Mouse (Mus musculus): ENCODE data around the gene Ccdc155. TPM values are rescaled to one million over a fixed set of nuclear protein-coding genes. Genes with fewer than 3 reads are reported as not detected.

Ccdc155 gene
- polyA plus RNA-seq, 1 experiment from 2014 or later = not detected

- TF ChIP-seq CTCF (IDR thresholded peaks at IDR 0.05; ENCODE audit: low read depth) = no peak
- no peaks in the 10 kb centered on the region for H3K9me3 ChIP-seq (ENCODE audit: control insufficient read depth)
- H3K4me1 ChIP-seq (replicated peaks; ENCODE audit: control insufficient read depth, insufficient read depth, low read length) = peaks cover under 1% of the 10 kb centered on the region; the same call in 1 of the 2 replicates
- H3K9ac ChIP-seq (ENCODE audit: low read depth, low read length) = no peak overlapping the region
- no peak overlapping the region for H3K27ac ChIP-seq (ENCODE audit: low read depth, low read length)
- no peaks in the 10 kb centered on the region for H3K27me3 ChIP-seq (replicated peaks; ENCODE audit: control insufficient read depth, insufficient read depth, low read length)
- peaks cover 30% of the 10 kb centered on the region; the same call in 1 of the 2 replicates for H3K36me3 ChIP-seq (ENCODE audit: control insufficient read depth, insufficient read depth)
- WGBS = 93% methylated on average over 18 of the region's 18 CpGs
- H3K4me2 ChIP-seq (replicated peaks; ENCODE audit: low read depth) = no peak overlapping the region
- H3K4me3 ChIP-seq (ENCODE audit: low read depth, low read length) = no peak overlapping the region
- ATAC-seq = no peak
These were observed 23.9 kb upstream of the Ccdc155 start for GRCm38 (mm10) chr7:45228548-45228947.

- no peak overlapping the region for H3K4me3 ChIP-seq (ENCODE audit: low read depth, low read length)
- H3K4me1 ChIP-seq (replicated peaks; ENCODE audit: control insufficient read depth, insufficient read depth, low read length) = no peaks in the 10 kb centered on the region
- H3K4me2 ChIP-seq (replicated peaks; ENCODE audit: low read depth) = no peak overlapping the region
- 94% methylated on average over 5 of the region's 5 CpGs for WGBS
- H3K27ac ChIP-seq (ENCODE audit: low read depth, low read length) = no peak overlapping the region
- no peaks in the 10 kb centered on the region for H3K9me3 ChIP-seq (ENCODE audit: control insufficient read depth)
- H3K27me3 ChIP-seq (replicated peaks; ENCODE audit: control insufficient read depth, insufficient read depth, low read length) = no peaks in the 10 kb centered on the region
- no peak for TF ChIP-seq CTCF (IDR thresholded peaks at IDR 0.05; ENCODE audit: low read depth)
- no peak for ATAC-seq
- H3K9ac ChIP-seq (ENCODE audit: low read depth, low read length) = no peak overlapping the region
- H3K36me3 ChIP-seq (ENCODE audit: control insufficient read depth, insufficient read depth) = peaks cover 25% of the 10 kb centered on the region; the same call in 1 of the 2 replicates
These were observed 21.7 kb upstream of the Ccdc155 start for GRCm38 (mm10) chr7:45226421-45226820.

DNA sequence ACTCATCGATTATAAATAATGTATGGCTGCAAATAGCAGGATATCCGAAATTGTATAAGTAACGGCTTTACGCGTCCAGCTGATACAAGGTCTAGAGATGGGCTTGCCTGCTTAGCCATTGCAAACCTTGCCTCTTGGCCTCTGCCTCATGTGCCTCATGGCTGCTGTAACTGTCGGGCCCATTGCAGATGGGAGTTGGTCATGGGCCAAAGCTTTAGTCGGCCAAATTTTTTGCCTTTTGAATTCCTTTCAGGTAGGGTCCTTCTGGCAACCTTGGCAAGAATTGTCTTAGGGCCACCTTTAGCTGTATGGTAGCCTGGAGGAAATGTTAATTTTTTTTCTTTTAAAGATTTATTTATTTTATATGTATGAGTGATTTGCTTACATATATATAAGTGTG, 20.1 kb upstream of the Ccdc155 start:
- 87% methylated on average over 7 of the region's 7 CpGs for WGBS
- no peaks in the 10 kb centered on the region for H3K4me1 ChIP-seq (replicated peaks; ENCODE audit: control insufficient read depth, insufficient read depth, low read length)
- ATAC-seq = no peak
- H3K4me3 ChIP-seq (ENCODE audit: low read depth, low read length) = no peak overlapping the region
- H3K4me2 ChIP-seq (replicated peaks; ENCODE audit: low read depth) = no peak overlapping the region
- no peak overlapping the region for H3K9ac ChIP-seq (ENCODE audit: low read depth, low read length)
- H3K9me3 ChIP-seq (ENCODE audit: control insufficient read depth) = no peaks in the 10 kb centered on the region
- no peak for TF ChIP-seq CTCF (IDR thresholded peaks at IDR 0.05; ENCODE audit: low read depth)
- H3K27me3 ChIP-seq (replicated peaks; ENCODE audit: control insufficient read depth, insufficient read depth, low read length) = no peaks in the 10 kb centered on the region
- no peak overlapping the region for H3K27ac ChIP-seq (ENCODE audit: low read depth, low read length)
- H3K36me3 ChIP-seq (ENCODE audit: control insufficient read depth, insufficient read depth) = peaks cover 29% of the 10 kb centered on the region; the same call in 1 of the 2 replicates

- no peak overlapping the region for H3K9ac ChIP-seq (ENCODE audit: low read depth, low read length)
- H3K27ac ChIP-seq (ENCODE audit: low read depth, low read length) = no peak overlapping the region
- no peak for TF ChIP-seq CTCF (IDR thresholded peaks at IDR 0.05; ENCODE audit: low read depth)
- H3K9me3 ChIP-seq (ENCODE audit: control insufficient read depth) = no peaks in the 10 kb centered on the region
- no peak for ATAC-seq
- H3K36me3 ChIP-seq (ENCODE audit: control insufficient read depth, insufficient read depth) = peaks cover 23% of the 10 kb centered on the region; the same call in 1 of the 2 replicates
- H3K4me2 ChIP-seq (replicated peaks; ENCODE audit: low read depth) = no peak overlapping the region
- no peak overlapping the region for H3K4me3 ChIP-seq (ENCODE audit: low read depth, low read length)
- WGBS = 64% methylated on average over 2 of the region's 2 CpGs
- no peaks in the 10 kb centered on the region for H3K27me3 ChIP-seq (replicated peaks; ENCODE audit: control insufficient read depth, insufficient read depth, low read length)
- H3K4me1 ChIP-seq (replicated peaks; ENCODE audit: control insufficient read depth, insufficient read depth, low read length) = no peaks in the 10 kb centered on the region
These were observed 17.0 kb upstream of the Ccdc155 start for GRCm38 (mm10) chr7:45221680-45222079.

DNA sequence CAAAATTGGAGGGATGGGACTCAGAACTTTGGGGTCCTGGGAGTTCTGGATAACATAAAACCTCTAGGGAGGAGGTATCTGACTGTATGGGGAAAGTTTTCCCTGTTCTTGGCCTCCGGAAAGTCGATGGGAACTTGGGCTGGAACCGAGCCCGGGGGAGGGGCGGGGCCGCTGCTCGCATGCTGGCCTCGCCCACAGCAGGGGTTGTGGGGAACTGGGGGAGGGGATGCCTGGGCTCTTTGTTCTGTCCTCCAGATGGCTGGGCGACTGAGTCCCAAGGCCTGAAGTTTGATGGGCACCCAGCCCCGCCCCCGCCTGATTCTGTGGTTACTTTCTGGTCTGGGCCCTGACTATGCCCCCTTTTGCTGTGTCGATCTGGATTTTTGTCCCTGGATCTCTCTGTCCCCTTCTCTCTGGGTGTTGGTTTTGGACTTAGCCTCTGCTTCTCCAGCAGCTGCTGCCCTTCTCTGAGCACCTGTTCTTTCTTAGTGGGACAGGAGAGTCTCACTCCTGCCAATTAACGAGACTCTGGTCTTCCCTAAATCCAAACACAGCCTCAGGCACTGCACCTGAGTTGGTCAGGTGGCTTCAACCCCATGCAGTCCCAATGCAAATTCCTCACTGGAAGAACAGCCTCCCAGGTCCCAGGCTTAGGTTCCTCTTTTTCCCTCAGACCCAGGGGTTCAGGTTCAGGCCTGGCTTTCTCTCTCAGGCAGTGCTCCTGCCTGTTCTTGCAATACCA, 11.9 kb upstream of the Ccdc155 start:
- TF ChIP-seq CTCF (IDR thresholded peaks at IDR 0.05; ENCODE audit: low read depth) = no peak
- WGBS = 7% methylated on average over 13 of the region's 13 CpGs
- Histone ChIP-seq H3K4me3 (ENCODE audit: low read depth, low read length) (peak overlapping the region; percentile 57), H3K4me1 (replicated peaks; ENCODE audit: control insufficient read depth, insufficient read depth, low read length) (peaks cover 4% of the 10 kb centered on the region), H3K9ac (ENCODE audit: low read depth, low read length) (peak overlapping the region; percentile 70), H3K9me3 (ENCODE audit: control insufficient read depth) (no peaks in the 10 kb centered on the region), H3K36me3 (ENCODE audit: control insufficient read depth, insufficient read depth) (peaks cover 7% of the 10 kb centered on the region; the same call in 1 of the 2 replicates), H3K4me2 (replicated peaks; ENCODE audit: low read depth) (peak overlapping the region; percentile 79), H3K27ac (ENCODE audit: low read depth, low read length) (peak overlapping the region; percentile 30), H3K27me3 (replicated peaks; ENCODE audit: control insufficient read depth, insufficient read depth, low read length) (peaks cover 7% of the 10 kb centered on the region)
- ATAC-seq = peak; percentile 18; the same call in 1 of the 2 replicates

DNA sequence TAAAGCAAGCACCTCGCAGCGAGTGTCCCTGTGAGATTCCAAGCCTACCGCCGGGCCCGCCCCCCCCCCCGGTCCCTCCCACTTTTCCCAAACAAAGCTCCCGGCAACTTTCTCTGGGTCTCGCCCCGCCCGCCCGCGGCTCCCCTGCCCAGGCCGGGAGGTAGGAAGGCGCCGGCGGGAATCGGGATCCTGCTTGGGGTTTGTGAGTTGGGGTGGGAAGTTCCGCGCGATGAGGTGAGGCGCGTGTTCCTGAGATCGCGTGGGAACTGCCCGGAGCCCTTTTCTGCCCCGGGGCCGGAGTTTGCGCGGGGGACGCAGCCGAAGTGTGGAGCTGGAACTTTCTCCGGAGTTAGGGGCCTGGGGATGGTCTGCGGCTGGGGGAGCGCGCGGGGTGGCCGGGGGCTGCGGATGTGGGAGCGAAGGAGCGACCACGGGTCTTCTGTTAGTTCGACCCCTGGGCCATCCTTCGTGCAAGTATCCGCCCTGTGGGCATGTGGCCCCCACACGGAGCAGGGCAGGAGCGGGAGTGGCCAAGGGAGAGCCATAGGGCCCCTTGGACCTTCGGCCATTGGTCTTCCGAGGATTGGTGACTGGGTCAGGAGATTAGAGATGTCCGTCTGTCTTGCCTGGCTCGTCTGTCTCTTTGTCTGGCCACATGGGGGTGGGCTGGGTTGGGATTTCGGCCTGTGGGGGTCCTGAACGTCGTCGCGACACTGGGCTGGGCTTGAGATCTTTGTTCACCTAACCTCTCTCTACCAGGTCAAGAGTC, 11.2 kb upstream of the Ccdc155 start, which contains the start of gene Tead2:
TSS of gene Tead2 (plus strand) at position 81 of the 769 bp plus-strand sequence.
- H3K9me3 ChIP-seq (ENCODE audit: control insufficient read depth) = no peaks in the 10 kb centered on the region
- H3K36me3 ChIP-seq (ENCODE audit: control insufficient read depth, insufficient read depth) = peaks cover 6% of the 10 kb centered on the region; the same call in 1 of the 2 replicates
- peak within 1 kb of the TSS; percentile 57 for H3K4me3 ChIP-seq (ENCODE audit: low read depth, low read length)
- peak within 1 kb of the TSS; percentile 30 for H3K27ac ChIP-seq (ENCODE audit: low read depth, low read length)
- TF ChIP-seq CTCF (IDR thresholded peaks at IDR 0.05; ENCODE audit: low read depth) = no peak
- H3K4me1 ChIP-seq (replicated peaks; ENCODE audit: control insufficient read depth, insufficient read depth, low read length) = peaks cover 9% of the 10 kb centered on the region
- ATAC-seq = peak; percentile 24; the same call in 1 of the 2 replicates
- WGBS = 3% methylated on average over 55 of the region's 55 CpGs
- peaks cover 15% of the 10 kb centered on the region for H3K27me3 ChIP-seq (replicated peaks; ENCODE audit: control insufficient read depth, insufficient read depth, low read length)
- H3K9ac ChIP-seq (ENCODE audit: low read depth, low read length) = peak within 1 kb of the TSS; percentile 70
- peak within 1 kb of the TSS; percentile 79 for H3K4me2 ChIP-seq (replicated peaks; ENCODE audit: low read depth)

All from intestine, postnatal 0 days (tissue).